Mouse (Mus musculus) cortical plate, adult 2 months (tissue): ENCODE results near the gene Ano2.

Experiments used
- CTCF ChIP-seq: fragments of 200-500 bp; IDR thresholded peaks from 2 replicates; pipeline ENCODE4 v1.5.1; 2011; ENCODE audit warnings: mild to moderate bottlenecking, control low read depth, low read length; ENCODE audit not compliant: insufficient read depth; ENCODE audit errors: extremely low read depth
- POLR2A ChIP-seq: fragments of 200-500 bp; IDR thresholded peaks from 2 replicates; pipeline ENCODE4 v1.6.1; 2011; ENCODE audit warnings: mild to moderate bottlenecking, low read length, control low read depth; ENCODE audit not compliant: insufficient read depth; ENCODE audit errors: extremely low read depth

GRCm38 (mm10) chr6:126016991-126017390 is 326.8 kb downstream of the Ano2 start:
- TF ChIP-seq CTCF (no peak), POLR2A (no peak)
